Mouse (Mus musculus): ENCODE data around the gene Ano10. TPM values are rescaled to one million over a fixed set of nuclear protein-coding genes. Genes with fewer than 3 reads are reported as not detected.

The Ano10 gene
- polyA plus RNA-seq, 1 experiment = 3.2 TPM

DNA sequence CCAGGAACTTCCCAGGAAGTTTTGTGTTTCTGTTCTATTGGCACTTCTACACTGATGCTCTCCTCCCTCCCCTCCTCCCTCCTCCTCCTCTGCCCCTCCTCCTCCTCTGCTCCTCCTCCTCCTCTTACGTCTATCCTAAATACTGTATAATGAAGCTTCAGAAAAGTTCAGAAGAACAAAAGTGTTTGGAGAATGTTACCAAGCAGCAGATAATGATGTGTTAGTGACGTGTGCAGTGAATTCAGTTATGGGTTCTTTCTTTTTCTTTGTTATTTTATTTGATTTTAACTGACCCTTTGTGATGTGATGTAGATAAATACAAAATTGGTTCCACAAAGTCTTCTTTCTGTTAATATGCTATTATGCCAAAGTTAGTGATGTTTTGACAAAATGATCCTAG lies 155.0 kb downstream of the Ano10 start:
- H3K36me3 ChIP-seq (replicated peaks; ENCODE audit: low read length) = peaks cover 71% of the 10 kb centered on the region
- H3K27me3 ChIP-seq (replicated peaks) = no peaks in the 10 kb centered on the region
- peaks cover 1% of the 10 kb centered on the region for H3K9me3 ChIP-seq
- TF ChIP-seq GATA1 (IDR thresholded peaks at IDR 0.05; ENCODE audit: borderline replicate concordance, low read length) (no peak), FLI1 (IDR thresholded peaks at IDR 0.05; ENCODE audit: low read length) (no peak)
- no peak overlapping the region for H3K4me3 ChIP-seq (replicated peaks)
- H3K4me1 ChIP-seq = peaks cover 34% of the 10 kb centered on the region

DNA sequence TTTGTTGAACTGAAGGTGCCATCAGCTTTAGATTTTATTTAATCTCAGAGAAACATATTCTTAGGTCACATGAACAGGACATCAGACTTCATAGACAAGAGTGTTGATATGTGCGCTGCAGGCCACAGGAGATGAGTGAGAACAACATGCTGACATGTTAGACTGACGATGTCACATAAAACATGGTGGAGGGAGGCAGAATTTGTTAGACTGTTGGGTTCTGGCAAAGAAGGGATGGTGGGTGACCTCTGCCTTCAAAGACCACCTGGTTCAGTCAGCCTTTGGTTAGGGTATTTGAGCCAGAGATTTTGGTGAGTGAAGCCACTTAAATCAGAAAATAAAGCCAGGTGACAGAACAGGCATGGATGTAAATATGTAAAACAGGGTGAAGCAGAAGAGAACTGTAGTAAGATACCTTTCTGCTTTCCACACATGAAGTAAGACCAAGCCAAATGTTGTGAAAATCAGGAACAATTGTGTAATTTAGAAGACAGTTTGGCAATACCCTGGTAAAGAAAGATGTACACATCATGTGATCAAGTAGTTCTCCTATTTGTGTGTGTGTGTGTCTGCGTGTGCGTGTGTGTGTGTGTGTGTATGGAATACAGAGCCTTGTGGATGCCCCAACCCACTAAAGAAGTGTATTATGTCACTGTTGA lies 155.7 kb downstream of the Ano10 start:
- Histone ChIP-seq H3K4me1 (peaks cover 34% of the 10 kb centered on the region), H3K27me3 (replicated peaks) (no peaks in the 10 kb centered on the region), H3K9me3 (no peaks in the 10 kb centered on the region), H3K4me3 (replicated peaks) (no peak overlapping the region), H3K36me3 (replicated peaks; ENCODE audit: low read length) (peaks cover 70% of the 10 kb centered on the region)
- TF ChIP-seq GATA1 (IDR thresholded peaks at IDR 0.05; ENCODE audit: borderline replicate concordance, low read length) (no peak), FLI1 (IDR thresholded peaks at IDR 0.05; ENCODE audit: low read length) (no peak)

DNA sequence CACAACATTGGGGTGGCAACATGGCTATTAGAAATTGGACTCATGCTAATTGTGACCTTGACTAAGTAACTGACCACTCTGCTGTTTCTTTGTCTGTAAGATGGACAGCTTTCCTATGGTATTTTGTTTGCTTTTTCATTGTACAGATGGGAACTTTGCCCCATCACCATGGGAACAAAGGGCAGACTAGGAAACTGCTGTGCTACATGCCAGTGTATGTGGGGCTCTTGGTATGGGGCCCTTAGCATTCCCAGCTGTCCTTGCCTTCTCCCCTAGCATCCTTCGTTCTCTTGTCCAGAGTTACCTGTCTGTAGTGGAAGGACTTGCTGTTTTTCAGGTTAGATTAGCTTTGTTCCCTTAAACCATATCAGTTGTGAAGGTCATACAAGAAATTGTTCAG lies 156.3 kb downstream of the Ano10 start:
- Histone ChIP-seq H3K27me3 (replicated peaks) (no peaks in the 10 kb centered on the region), H3K36me3 (replicated peaks; ENCODE audit: low read length) (peaks cover 72% of the 10 kb centered on the region), H3K9me3 (no peaks in the 10 kb centered on the region), H3K4me3 (replicated peaks) (no peak overlapping the region), H3K4me1 (peaks cover 34% of the 10 kb centered on the region)
- no peak for TF ChIP-seq FLI1 (IDR thresholded peaks at IDR 0.05; ENCODE audit: low read length)
- TF ChIP-seq GATA1 (IDR thresholded peaks at IDR 0.05; ENCODE audit: borderline replicate concordance, low read length) = no peak

DNA sequence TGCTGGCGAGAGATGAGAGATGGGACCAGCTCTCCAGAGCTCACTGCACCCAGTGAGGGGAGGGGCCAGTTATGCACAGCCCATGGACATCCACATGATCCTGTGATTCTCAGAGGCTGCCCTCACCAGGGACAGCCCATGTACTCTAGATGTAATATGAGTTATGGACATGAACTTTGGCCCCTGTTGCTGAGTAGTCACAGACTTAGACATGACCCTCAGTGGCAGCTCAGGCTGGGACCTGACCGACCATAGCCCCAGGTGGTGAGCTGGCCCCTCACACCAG lies 158.4 kb downstream of the Ano10 start:
- H3K4me1 ChIP-seq = peaks cover 25% of the 10 kb centered on the region
- no peak overlapping the region for H3K4me3 ChIP-seq (replicated peaks)
- no peaks in the 10 kb centered on the region for H3K9me3 ChIP-seq
- no peaks in the 10 kb centered on the region for H3K27me3 ChIP-seq (replicated peaks)
- H3K36me3 ChIP-seq (replicated peaks; ENCODE audit: low read length) = peaks cover 71% of the 10 kb centered on the region
- TF ChIP-seq GATA1 (IDR thresholded peaks at IDR 0.05; ENCODE audit: borderline replicate concordance, low read length) = no peak
- no peak for TF ChIP-seq FLI1 (IDR thresholded peaks at IDR 0.05; ENCODE audit: low read length)

DNA sequence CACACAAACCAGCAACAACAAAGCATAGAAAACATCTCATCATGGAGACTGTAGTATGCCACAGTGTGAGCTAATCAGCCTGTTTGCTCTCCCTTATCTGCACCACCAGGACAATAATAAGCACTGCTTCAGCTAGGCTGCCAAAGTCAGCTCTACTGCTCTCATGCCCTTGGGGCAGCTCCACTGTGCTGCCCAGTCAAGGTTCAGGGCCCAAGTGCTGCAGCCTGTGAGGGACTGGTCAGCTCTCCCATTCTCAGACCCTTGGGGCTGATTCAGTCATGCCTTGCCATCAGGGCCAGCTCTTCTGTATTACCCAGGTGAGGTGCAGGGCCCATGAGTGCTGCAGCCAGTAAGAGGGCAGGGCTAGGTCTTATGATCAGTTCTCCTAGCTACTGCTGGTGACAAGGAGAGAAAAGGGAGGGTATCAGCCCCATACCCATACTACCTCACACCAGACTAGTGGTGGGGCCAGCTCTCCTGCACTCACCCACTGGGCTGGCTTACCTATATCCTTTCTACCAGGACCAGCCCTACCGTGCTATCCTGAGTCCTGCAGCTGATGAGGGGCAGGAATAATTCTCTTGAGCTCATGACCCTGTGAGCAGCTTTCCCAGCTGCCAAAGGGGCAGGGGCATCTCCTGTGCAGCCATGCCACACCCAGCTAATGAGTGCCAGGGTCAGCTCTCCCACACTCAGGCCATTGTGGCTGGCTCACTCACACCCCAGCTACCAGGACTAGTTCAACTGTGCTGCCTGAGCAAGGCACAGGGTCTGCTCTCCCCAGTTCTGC lies 158.9 kb downstream of the Ano10 start:
- TF ChIP-seq GATA1 (IDR thresholded peaks at IDR 0.05; ENCODE audit: borderline replicate concordance, low read length) = no peak

DNA sequence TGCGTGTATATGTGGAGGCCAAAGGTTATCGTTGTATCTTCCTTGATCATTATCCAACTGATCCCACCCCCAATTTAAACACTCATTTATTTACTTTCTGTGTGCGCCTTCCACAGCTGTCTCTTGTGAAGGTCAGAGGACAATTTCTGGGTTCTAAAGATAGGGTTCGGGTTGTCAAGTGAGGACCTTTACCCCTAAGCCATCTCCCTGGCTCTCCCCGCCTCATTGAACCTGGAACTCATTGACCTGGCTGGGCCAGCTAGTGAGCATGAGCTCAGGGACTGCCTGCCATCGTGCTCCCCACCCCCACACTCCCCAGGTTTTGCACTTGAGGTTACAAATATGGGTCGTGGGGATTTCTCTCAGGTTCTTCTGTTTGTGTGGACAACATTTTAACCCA lies 162.1 kb downstream of the Ano10 start:
- Histone ChIP-seq H3K4me3 (replicated peaks) (no peak overlapping the region), H3K36me3 (replicated peaks; ENCODE audit: low read length) (peaks cover 50% of the 10 kb centered on the region), H3K9me3 (no peaks in the 10 kb centered on the region), H3K4me1 (peaks cover 52% of the 10 kb centered on the region), H3K27me3 (replicated peaks) (no peaks in the 10 kb centered on the region)
- no peak for TF ChIP-seq FLI1 (IDR thresholded peaks at IDR 0.05; ENCODE audit: low read length)
- TF ChIP-seq GATA1 (IDR thresholded peaks at IDR 0.05; ENCODE audit: borderline replicate concordance, low read length) = no peak

More for the DNA sequence above, 158.9 kb downstream of the Ano10 start:
- Histone ChIP-seq H3K9me3 (no peaks in the 10 kb centered on the region), H3K4me1 (peaks cover 30% of the 10 kb centered on the region), H3K4me3 (replicated peaks) (no peak overlapping the region), H3K36me3 (replicated peaks; ENCODE audit: low read length) (peaks cover 70% of the 10 kb centered on the region), H3K27me3 (replicated peaks) (no peaks in the 10 kb centered on the region)

DNA sequence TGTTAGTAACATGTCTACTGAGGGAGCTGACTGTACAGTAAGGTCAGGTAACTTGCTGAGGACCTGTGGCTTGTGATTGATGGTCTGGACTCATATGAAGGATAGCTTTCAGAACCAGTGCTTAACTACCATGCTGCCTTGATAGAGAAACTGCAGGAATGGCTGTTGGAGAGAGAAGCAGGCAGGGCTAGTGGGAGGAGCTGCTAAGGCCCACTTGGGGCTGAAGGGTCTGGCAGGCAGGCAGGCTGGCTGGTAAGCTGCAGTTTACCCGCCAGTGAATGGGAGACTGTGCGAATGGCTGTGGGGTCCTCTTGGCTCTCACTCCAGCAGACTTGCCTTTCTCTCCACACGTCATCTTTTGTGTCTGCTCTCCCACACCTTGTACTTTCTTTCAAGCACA lies 163.6 kb downstream of the Ano10 start:
- Histone ChIP-seq H3K36me3 (replicated peaks; ENCODE audit: low read length) (peaks cover 43% of the 10 kb centered on the region), H3K9me3 (no peaks in the 10 kb centered on the region), H3K4me1 (peaks cover 57% of the 10 kb centered on the region), H3K4me3 (replicated peaks) (no peak overlapping the region), H3K27me3 (replicated peaks) (no peaks in the 10 kb centered on the region)
- TF ChIP-seq GATA1 (IDR thresholded peaks at IDR 0.05; ENCODE audit: borderline replicate concordance, low read length) (no peak), FLI1 (IDR thresholded peaks at IDR 0.05; ENCODE audit: low read length) (no peak)

DNA sequence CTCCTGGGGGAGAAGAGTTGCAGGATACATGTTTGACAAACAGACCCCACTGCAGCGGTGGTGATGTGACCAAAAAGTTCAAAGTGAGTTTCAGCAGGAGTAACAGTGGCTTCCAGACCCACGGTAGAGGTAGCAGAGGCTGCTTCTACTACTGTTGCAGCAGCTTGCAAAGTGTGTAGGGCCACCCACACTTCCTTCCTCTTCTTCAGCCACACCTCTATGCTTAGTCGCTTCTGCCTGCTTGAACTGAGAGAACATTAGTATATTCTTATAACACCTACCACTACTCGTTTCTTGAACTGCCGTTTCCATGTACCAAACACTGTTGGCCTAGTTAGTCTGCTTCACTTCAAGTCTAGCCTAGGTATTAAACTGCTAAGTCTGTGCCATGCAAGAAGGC lies 165.5 kb downstream of the Ano10 start:
- Histone ChIP-seq H3K27me3 (replicated peaks) (no peaks in the 10 kb centered on the region), H3K9me3 (no peaks in the 10 kb centered on the region), H3K4me3 (replicated peaks) (peak overlapping the region; percentile 75), H3K36me3 (replicated peaks; ENCODE audit: low read length) (peaks cover 26% of the 10 kb centered on the region), H3K4me1 (peaks cover 56% of the 10 kb centered on the region)
- TF ChIP-seq FLI1 (IDR thresholded peaks at IDR 0.05; ENCODE audit: low read length) (no peak), GATA1 (IDR thresholded peaks at IDR 0.05; ENCODE audit: borderline replicate concordance, low read length) (no peak)

DNA sequence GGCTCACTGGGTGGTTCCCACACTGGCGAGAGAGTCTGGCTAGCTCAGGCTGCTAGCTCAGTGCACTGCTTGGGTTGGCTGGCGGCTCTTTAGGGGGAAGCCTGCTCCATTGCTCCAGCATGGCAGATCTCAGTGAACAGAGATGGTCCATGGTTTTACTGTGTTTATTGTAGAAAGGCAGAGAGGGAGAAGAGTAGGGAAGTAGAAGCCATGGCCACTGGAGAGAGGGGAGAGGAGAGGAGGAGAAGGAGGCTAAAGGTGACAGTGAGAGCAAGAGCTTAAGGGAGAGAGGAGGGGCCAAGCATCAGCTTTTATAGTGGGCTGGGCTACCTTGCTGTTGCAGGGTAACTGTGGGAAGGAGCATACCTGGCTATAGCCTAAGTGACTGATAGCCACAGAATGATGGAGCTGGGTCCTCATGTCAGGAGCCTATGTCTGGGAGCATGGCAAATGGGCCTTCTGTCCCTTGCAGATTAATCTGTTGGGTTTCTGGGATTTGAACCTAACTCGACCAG lies 166.9 kb downstream of the Ano10 start:
- Histone ChIP-seq H3K27me3 (replicated peaks) (no peaks in the 10 kb centered on the region), H3K9me3 (no peaks in the 10 kb centered on the region), H3K4me1 (peaks cover 64% of the 10 kb centered on the region), H3K36me3 (replicated peaks; ENCODE audit: low read length) (peaks cover 14% of the 10 kb centered on the region), H3K4me3 (replicated peaks) (no peak overlapping the region)
- no peak for TF ChIP-seq FLI1 (IDR thresholded peaks at IDR 0.05; ENCODE audit: low read length)
- no peak for TF ChIP-seq GATA1 (IDR thresholded peaks at IDR 0.05; ENCODE audit: borderline replicate concordance, low read length)

DNA sequence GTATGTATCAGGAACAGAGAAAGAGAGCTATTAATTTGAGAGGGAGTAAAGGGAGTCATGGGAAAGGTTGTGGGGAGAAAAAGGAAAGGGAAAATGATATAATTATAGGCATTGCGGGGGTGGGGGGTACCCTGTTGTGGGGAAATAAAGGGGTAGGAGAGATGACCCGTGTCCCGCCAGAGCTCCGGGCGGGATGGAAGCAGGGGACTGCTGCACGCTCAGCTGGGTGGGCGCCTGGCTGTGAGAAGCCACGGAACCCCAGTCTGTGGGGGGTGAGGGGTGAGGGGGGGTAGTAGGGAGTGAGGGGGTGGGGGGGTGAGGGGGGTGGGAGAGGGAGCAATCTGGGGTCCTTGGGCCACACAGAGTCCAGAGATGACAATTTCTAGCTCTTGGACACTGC lies 167.4 kb downstream of the Ano10 start:
- no peaks in the 10 kb centered on the region for H3K27me3 ChIP-seq (replicated peaks)
- H3K4me3 ChIP-seq (replicated peaks) = no peak overlapping the region
- no peaks in the 10 kb centered on the region for H3K9me3 ChIP-seq
- TF ChIP-seq FLI1 (IDR thresholded peaks at IDR 0.05; ENCODE audit: low read length) (no peak), GATA1 (IDR thresholded peaks at IDR 0.05; ENCODE audit: borderline replicate concordance, low read length) (no peak)
- H3K4me1 ChIP-seq = peaks cover 69% of the 10 kb centered on the region
- peaks cover 8% of the 10 kb centered on the region for H3K36me3 ChIP-seq (replicated peaks; ENCODE audit: low read length)

Other genes with a start within 250 kb of the Ano10 start
- gene Snrk, start 177.2 kb downstream of the Ano10 start, polyA plus RNA-seq (2012; ENCODE audit: insufficient read depth, low replicate concordance) = 10.0 and 21.0 TPM in 2 replicates
- gene Abhd5, start 57.2 kb upstream of the Ano10 start, polyA plus RNA-seq (2012; ENCODE audit: insufficient read depth, low replicate concordance) = 10.5 TPM in 1 of 2 replicates, not detected in the other

Measured in megakaryocyte, embryonic 14.5 days (primary cell).